Mouse (Mus musculus): ENCODE results near the gene Unc79. TPM values are rescaled to one million over a fixed set of nuclear protein-coding genes. Genes with fewer than 3 reads are reported as not detected.

The Unc79 gene
- polyA plus RNA-seq, 1 experiment from 2014 or later = 8.8 TPM

- ATAC-seq = no peak
- H3K4me1 ChIP-seq (replicated peaks; ENCODE audit: control insufficient read depth, insufficient read depth, low read length) = no peaks in the 10 kb centered on the region
Measured at GRCm38 (mm10) chr12:103099185-103099584, 150.5 kb downstream of the Unc79 start.

GRCm38 (mm10) chr12:103100088-103100487, 151.4 kb downstream of the Unc79 start:
- H3K9me3 ChIP-seq (ENCODE audit: control insufficient read depth, low read length) = no peaks in the 10 kb centered on the region
- no peak overlapping the region for H3K27ac ChIP-seq (ENCODE audit: low read length)
- H3K27me3 ChIP-seq (replicated peaks; ENCODE audit: control insufficient read depth, insufficient read depth, low read length) = no peaks in the 10 kb centered on the region
- H3K36me3 ChIP-seq (ENCODE audit: control insufficient read depth, insufficient read depth) = peaks cover 6% of the 10 kb centered on the region; the same call in 1 of the 2 replicates
- H3K4me1 ChIP-seq (replicated peaks; ENCODE audit: control insufficient read depth, insufficient read depth, low read length) = no peaks in the 10 kb centered on the region
- ATAC-seq = no peak
- H3K4me2 ChIP-seq (ENCODE audit: low read length) = no peak overlapping the region
- WGBS = 65% methylated on average over 5 of the region's 5 CpGs
- no peak overlapping the region for H3K9ac ChIP-seq (replicated peaks; ENCODE audit: low read depth, low read length)
- no peak overlapping the region for H3K4me3 ChIP-seq (replicated peaks; ENCODE audit: low read length)

More at GRCm38 (mm10) chr12:103099185-103099584, 150.5 kb downstream of the Unc79 start:
- 76% methylated on average over 1 of the region's 1 CpGs for WGBS
- no peak overlapping the region for H3K9ac ChIP-seq (replicated peaks; ENCODE audit: low read depth, low read length)
- H3K36me3 ChIP-seq (ENCODE audit: control insufficient read depth, insufficient read depth) = 0 out of 2 replicates have a peak, but pooled peaks cover 4% of the 10 kb centered on the region
- H3K27me3 ChIP-seq (replicated peaks; ENCODE audit: control insufficient read depth, insufficient read depth, low read length) = no peaks in the 10 kb centered on the region
- no peaks in the 10 kb centered on the region for H3K9me3 ChIP-seq (ENCODE audit: control insufficient read depth, low read length)
- no peak overlapping the region for H3K4me2 ChIP-seq (ENCODE audit: low read length)
- no peak overlapping the region for H3K27ac ChIP-seq (ENCODE audit: low read length)
- no peak overlapping the region for H3K4me3 ChIP-seq (replicated peaks; ENCODE audit: low read length)

GRCm38 (mm10) chr12:103103041-103103440, 154.4 kb downstream of the Unc79 start:
- no peak for ATAC-seq
- H3K4me2 ChIP-seq (ENCODE audit: low read length) = no peak overlapping the region
- H3K27ac ChIP-seq (ENCODE audit: low read length) = no peak overlapping the region
- no peaks in the 10 kb centered on the region for H3K4me1 ChIP-seq (replicated peaks; ENCODE audit: control insufficient read depth, insufficient read depth, low read length)
- WGBS = 39% methylated on average over 2 of the region's 2 CpGs
- no peak overlapping the region for H3K9ac ChIP-seq (replicated peaks; ENCODE audit: low read depth, low read length)
- peaks cover 5% of the 10 kb centered on the region for H3K36me3 ChIP-seq (ENCODE audit: control insufficient read depth, insufficient read depth)
- H3K27me3 ChIP-seq (replicated peaks; ENCODE audit: control insufficient read depth, insufficient read depth, low read length) = no peaks in the 10 kb centered on the region
- H3K9me3 ChIP-seq (ENCODE audit: control insufficient read depth, low read length) = no peaks in the 10 kb centered on the region
- no peak overlapping the region for H3K4me3 ChIP-seq (replicated peaks; ENCODE audit: low read length)

GRCm38 (mm10) chr12:103103601-103104000, 154.9 kb downstream of the Unc79 start:
- H3K4me3 ChIP-seq (replicated peaks; ENCODE audit: low read length) = no peak overlapping the region
- H3K9ac ChIP-seq (replicated peaks; ENCODE audit: low read depth, low read length) = no peak overlapping the region
- no peaks in the 10 kb centered on the region for H3K27me3 ChIP-seq (replicated peaks; ENCODE audit: control insufficient read depth, insufficient read depth, low read length)
- no peak for ATAC-seq
- peaks cover 7% of the 10 kb centered on the region for H3K36me3 ChIP-seq (ENCODE audit: control insufficient read depth, insufficient read depth)
- no peak overlapping the region for H3K27ac ChIP-seq (ENCODE audit: low read length)
- no peak overlapping the region for H3K4me2 ChIP-seq (ENCODE audit: low read length)
- 23% methylated on average over 5 of the region's 5 CpGs for WGBS
- H3K9me3 ChIP-seq (ENCODE audit: control insufficient read depth, low read length) = no peaks in the 10 kb centered on the region
- no peaks in the 10 kb centered on the region for H3K4me1 ChIP-seq (replicated peaks; ENCODE audit: control insufficient read depth, insufficient read depth, low read length)

GRCm38 (mm10) chr12:103109301-103109700, 160.6 kb downstream of the Unc79 start:
- no peak for ATAC-seq
- H3K4me3 ChIP-seq (replicated peaks; ENCODE audit: low read length) = no peak overlapping the region
- 90% methylated on average over 7 of the region's 7 CpGs for WGBS

GRCm38 (mm10) chr12:103116639-103117038, 168.0 kb downstream of the Unc79 start:
- WGBS = 92% methylated on average over 8 of the region's 8 CpGs
- H3K9ac ChIP-seq (replicated peaks; ENCODE audit: low read depth, low read length) = no peak overlapping the region
- peaks cover 5% of the 10 kb centered on the region for H3K36me3 ChIP-seq (ENCODE audit: control insufficient read depth, insufficient read depth)
- H3K27me3 ChIP-seq (replicated peaks; ENCODE audit: control insufficient read depth, insufficient read depth, low read length) = no peaks in the 10 kb centered on the region
- ATAC-seq = no peak
- no peak overlapping the region for H3K27ac ChIP-seq (ENCODE audit: low read length)
- H3K4me2 ChIP-seq (ENCODE audit: low read length) = no peak overlapping the region
- no peaks in the 10 kb centered on the region for H3K9me3 ChIP-seq (ENCODE audit: control insufficient read depth, low read length)
- H3K4me3 ChIP-seq (replicated peaks; ENCODE audit: low read length) = no peak overlapping the region
- H3K4me1 ChIP-seq (replicated peaks; ENCODE audit: control insufficient read depth, insufficient read depth, low read length) = peaks cover 5% of the 10 kb centered on the region; the same call in 1 of the 2 replicates

More at GRCm38 (mm10) chr12:103109301-103109700, 160.6 kb downstream of the Unc79 start:
- Histone ChIP-seq H3K27ac (ENCODE audit: low read length) (no peak overlapping the region), H3K36me3 (ENCODE audit: control insufficient read depth, insufficient read depth) (peaks cover 13% of the 10 kb centered on the region), H3K27me3 (replicated peaks; ENCODE audit: control insufficient read depth, insufficient read depth, low read length) (no peaks in the 10 kb centered on the region), H3K4me1 (replicated peaks; ENCODE audit: control insufficient read depth, insufficient read depth, low read length) (no peaks in the 10 kb centered on the region), H3K9me3 (ENCODE audit: control insufficient read depth, low read length) (no peaks in the 10 kb centered on the region), H3K9ac (replicated peaks; ENCODE audit: low read depth, low read length) (no peak overlapping the region), H3K4me2 (ENCODE audit: low read length) (no peak overlapping the region)

- H3K36me3 ChIP-seq (ENCODE audit: control insufficient read depth, insufficient read depth) = peaks cover 9% of the 10 kb centered on the region
- H3K9me3 ChIP-seq (ENCODE audit: control insufficient read depth, low read length) = no peaks in the 10 kb centered on the region
- no peak overlapping the region for H3K9ac ChIP-seq (replicated peaks; ENCODE audit: low read depth, low read length)
- ATAC-seq = peak; percentile 26; the same call in 1 of the 2 replicates
- peaks cover 5% of the 10 kb centered on the region; the same call in 1 of the 2 replicates for H3K4me1 ChIP-seq (replicated peaks; ENCODE audit: control insufficient read depth, insufficient read depth, low read length)
- no peak overlapping the region for H3K4me2 ChIP-seq (ENCODE audit: low read length)
- H3K4me3 ChIP-seq (replicated peaks; ENCODE audit: low read length) = no peak overlapping the region
- WGBS = 59% methylated on average over 10 of the region's 10 CpGs
- no peak overlapping the region for H3K27ac ChIP-seq (ENCODE audit: low read length)
- H3K27me3 ChIP-seq (replicated peaks; ENCODE audit: control insufficient read depth, insufficient read depth, low read length) = no peaks in the 10 kb centered on the region
Measured at GRCm38 (mm10) chr12:103117517-103118193, 169.0 kb downstream of the Unc79 start.

- ATAC-seq = no peak
- 81% methylated on average over 5 of the region's 5 CpGs for WGBS
- no peak overlapping the region for H3K4me2 ChIP-seq (ENCODE audit: low read length)
- no peaks in the 10 kb centered on the region for H3K27me3 ChIP-seq (replicated peaks; ENCODE audit: control insufficient read depth, insufficient read depth, low read length)
- no peak overlapping the region for H3K27ac ChIP-seq (ENCODE audit: low read length)
- H3K9ac ChIP-seq (replicated peaks; ENCODE audit: low read depth, low read length) = no peak overlapping the region
- H3K9me3 ChIP-seq (ENCODE audit: control insufficient read depth, low read length) = no peaks in the 10 kb centered on the region
- no peak overlapping the region for H3K4me3 ChIP-seq (replicated peaks; ENCODE audit: low read length)
- peaks cover 5% of the 10 kb centered on the region; the same call in 1 of the 2 replicates for H3K4me1 ChIP-seq (replicated peaks; ENCODE audit: control insufficient read depth, insufficient read depth, low read length)
- H3K36me3 ChIP-seq (ENCODE audit: control insufficient read depth, insufficient read depth) = peaks cover 8% of the 10 kb centered on the region
Measured at GRCm38 (mm10) chr12:103121928-103122327, 173.3 kb downstream of the Unc79 start.

GRCm38 (mm10) chr12:103123861-103124260, 175.2 kb downstream of the Unc79 start:
- WGBS = 55% methylated on average over 1 of the region's 1 CpGs
- H3K36me3 ChIP-seq (ENCODE audit: control insufficient read depth, insufficient read depth) = peaks cover 8% of the 10 kb centered on the region

More at GRCm38 (mm10) chr12:103123861-103124260, 175.2 kb downstream of the Unc79 start:
- no peak overlapping the region for H3K4me3 ChIP-seq (replicated peaks; ENCODE audit: low read length)
- no peak for ATAC-seq
- H3K27ac ChIP-seq (ENCODE audit: low read length) = no peak overlapping the region
- no peaks in the 10 kb centered on the region for H3K4me1 ChIP-seq (replicated peaks; ENCODE audit: control insufficient read depth, insufficient read depth, low read length)
- no peaks in the 10 kb centered on the region for H3K9me3 ChIP-seq (ENCODE audit: control insufficient read depth, low read length)
- no peak overlapping the region for H3K4me2 ChIP-seq (ENCODE audit: low read length)
- no peaks in the 10 kb centered on the region for H3K27me3 ChIP-seq (replicated peaks; ENCODE audit: control insufficient read depth, insufficient read depth, low read length)
- no peak overlapping the region for H3K9ac ChIP-seq (replicated peaks; ENCODE audit: low read depth, low read length)
